7 mouse cellular contexts compared by ENCODE assay signal in genomic region chr9:27192761-27193591, GRCm38 (mm10). TPM values are rescaled to one million over a fixed set of nuclear protein-coding genes. Genes with fewer than 3 reads are reported as not detected.
A peak's percentile ranks its signal among the peaks of the same experiment; 100 is the strongest.
DNase-seq lines count a peak whose midpoint lies in the region; ATAC-seq lines count a peak whose summit lies in the region.

No protein-coding gene starts in this region.

- WGBS in heart, embryonic 14.5 days: 67% methylated on average over 10 of the region's 10 CpGs

- H3K27me3 ChIP-seq in heart, embryonic 14.5 days (ENCODE audit: control insufficient read depth, insufficient read depth, low read length): no peaks in the 10 kb centered on the region

- H3K4me1 ChIP-seq in heart, embryonic 14.5 days (ENCODE audit: control insufficient read depth in 2 of 2, insufficient read depth in 2 of 2, low read length in 2 of 2): peaks cover 19 to 30% of the 10 kb centered on the region in 2 experiments

- H3K9ac ChIP-seq in heart, embryonic 14.5 days (ENCODE audit: low read length): no peak overlapping the region

- no peak for ATAC-seq in heart, embryonic 14.5 days (ENCODE audit: insufficient number of reproducible peaks, insufficient read depth, low FRiP score, low read depth)

- no peaks in the 10 kb centered on the region for H3K9me3 ChIP-seq in heart, embryonic 14.5 days (ENCODE audit: control insufficient read depth, low read length)

- peak overlapping the region; percentile 59 to 90 for H3K27ac ChIP-seq in heart, embryonic 14.5 days (replicated peaks in 1 of 2; ENCODE audit: control insufficient read depth in 1 of 2, insufficient read depth in 1 of 2, low read depth in 2 of 2, low read length in 2 of 2)

- H3K4me2 ChIP-seq in heart, embryonic 14.5 days (ENCODE audit: low read length): peak overlapping the region; percentile 58

- DNase-seq in brain, adult 2 months (ENCODE audit: low read depth, low spot score): peak; percentile 73
- DNase-seq in cerebellum, postnatal 10 days: peak; percentile 60 to 67
- peak; percentile 19 to 51 for DNase-seq in lung, postnatal 4 days
- DNase-seq in spleen, adult 12 weeks (ENCODE audit: low spot score): no peak
- DNase-seq in liver: no peak
- no peak for DNase-seq in gastrocnemius, postnatal 25 days

- no peaks in the 10 kb centered on the region for H3K36me3 ChIP-seq in heart, embryonic 14.5 days (ENCODE audit: control insufficient read depth, insufficient read depth, low read length)

- H3K4me3 ChIP-seq in heart, embryonic 14.5 days (ENCODE audit: control insufficient read depth in 1 of 2, insufficient read depth in 1 of 2, low read depth in 1 of 2, low read length in 2 of 2): no peak overlapping the region

RNA-seq across cellular contexts. Expression of gene Jam3, which starts 37.8 kb away (rescaled TPM):
- polyA plus RNA-seq in heart, embryonic 14.5 days (2014; fragmentation: Nextera tagmentation; extraction: Ambion mirVana): 38.8 and 40.9 TPM in 2 replicates
- 1 to 10 TPM; 8.5 to 8.6 TPM for total RNA-seq in gastrocnemius, postnatal 25 days (2021)

Comparison
In these comparisons a context has a peak if more than half of its experiments do, and no peak if none do; other contexts are left out.
1. DNase-seq: peak in brain, adult 2 months (single experiment), cerebellum, postnatal 10 days (2 of 2) and lung, postnatal 4 days (2 of 2); none in spleen, adult 12 weeks (single experiment), liver (single experiment) and gastrocnemius, postnatal 25 days (single experiment).